Mouse (Mus musculus) layer of hippocampus, postnatal 36 days (tissue): ENCODE data around the gene Jak3. TPM values are rescaled to one million over a fixed set of nuclear protein-coding genes. Genes with fewer than 3 reads are reported as not detected.
A peak's percentile ranks its signal among the peaks of the same experiment; 100 is the strongest.
"Not testable (repeated sequence)": the region's sequence is repeated elsewhere in the genome, so short reads cannot be mapped to it uniquely, and the experiment has no call there.

Source experiments
- DNase-seq, 2 experiments: peaks; one replicate each; pipeline ENCODE4 v3.0.0; 2022
- total RNA-seq, 2 experiments: library from RNA; stranded (reverse); gene quantifications; 2 replicates each; pipeline ENCODE4 v1.2.3; 2021

The Jak3 gene
- total RNA-seq, 2 experiments from 2014 or later: 5.2 TPM

DNA sequence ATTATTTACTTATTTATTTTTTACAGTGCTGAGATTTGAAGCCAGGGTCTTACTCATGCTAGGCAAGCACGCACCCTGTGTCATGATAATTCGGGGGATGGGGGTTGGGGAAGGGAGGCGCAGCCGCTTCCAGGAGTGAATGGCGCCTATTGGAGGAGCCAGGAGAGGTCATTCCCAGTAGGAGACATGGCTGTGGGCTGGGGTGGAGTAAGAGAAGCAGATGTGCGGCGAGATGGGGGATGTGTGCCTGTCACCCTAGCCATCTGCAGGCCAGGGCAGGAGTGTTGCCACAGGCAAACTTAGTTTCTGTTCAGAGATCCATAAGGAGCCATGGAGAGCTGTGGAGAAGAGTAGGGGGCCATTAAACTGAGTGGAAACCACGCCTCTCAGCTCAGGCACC, 11.5 kb downstream of the Jak3 start:
- DNase-seq: no peak

DNA sequence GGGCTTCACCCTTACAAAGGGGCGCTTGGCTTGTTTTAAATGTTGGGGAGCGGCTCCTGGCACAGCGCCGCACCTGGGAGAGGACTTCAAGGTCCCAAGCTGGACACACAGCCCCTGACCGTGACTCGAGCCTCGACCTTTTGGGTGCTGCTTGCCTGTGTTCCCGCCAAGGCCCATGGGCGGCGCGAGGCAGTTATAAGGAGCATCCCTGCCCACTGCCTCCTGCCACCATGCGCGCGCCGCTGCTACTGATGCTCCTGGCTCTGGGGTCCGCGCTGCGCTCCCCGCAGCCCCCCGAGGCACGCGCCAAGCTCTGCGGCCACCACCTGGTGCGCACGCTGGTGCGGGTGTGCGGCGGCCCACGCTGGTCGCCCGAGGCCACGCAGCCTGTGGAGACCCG, 12.9 kb downstream of the Jak3 start, which contains the start of gene Insl3:
TSS of gene Insl3 (plus strand) at position 187 of the 400 bp plus-strand sequence.
- no peak for DNase-seq

DNA sequence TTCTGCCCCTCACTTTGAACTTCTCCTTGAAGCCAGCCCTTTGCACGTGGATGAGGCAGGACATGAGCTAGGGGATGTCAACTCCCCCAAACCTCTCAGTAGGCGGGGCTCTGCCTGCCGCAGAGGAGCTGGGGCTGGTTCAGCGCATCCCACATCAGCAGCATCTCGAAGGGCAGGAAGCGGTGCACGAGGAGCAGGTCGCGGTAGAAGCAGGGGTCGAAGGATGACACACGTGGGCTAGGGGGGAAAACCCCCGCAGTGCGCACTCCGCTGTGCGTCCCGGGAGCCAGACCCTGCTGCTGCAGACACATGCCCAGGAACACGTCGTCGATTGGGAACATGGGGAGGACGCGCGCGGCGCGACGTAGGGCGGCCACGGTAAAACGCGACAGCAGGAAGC, 16.4 kb downstream of the Jak3 start:
- DNase-seq: no peak

- DNase-seq: no peak
Observed at GRCm38 (mm10) chr8:71693166-71694041, 17.3 kb downstream of the Jak3 start.

DNA sequence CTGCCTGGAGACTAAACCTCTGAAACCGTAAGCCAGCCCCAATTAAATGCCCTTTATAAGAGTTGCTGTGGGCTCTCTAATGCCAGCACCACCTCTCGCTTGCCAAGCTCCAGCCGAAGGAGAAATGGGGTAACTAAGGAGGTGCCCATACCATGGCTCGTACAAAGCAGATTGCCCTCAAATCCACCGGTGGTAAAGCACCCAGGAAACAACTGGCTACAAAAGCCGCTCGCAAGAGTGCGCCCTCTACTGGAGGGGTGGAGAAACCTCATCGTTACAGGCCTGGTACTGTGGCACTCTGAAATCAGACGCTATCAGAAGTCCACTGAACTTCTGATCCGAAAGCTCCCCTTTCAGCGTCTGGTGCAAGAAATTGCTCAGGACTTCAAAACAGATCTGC, 19.4 kb downstream of the Jak3 start:
- not testable (repeated sequence) for DNase-seq

GRCm38 (mm10) chr8:71700493-71701269, 24.6 kb downstream of the Jak3 start:
- no peak for DNase-seq

DNA sequence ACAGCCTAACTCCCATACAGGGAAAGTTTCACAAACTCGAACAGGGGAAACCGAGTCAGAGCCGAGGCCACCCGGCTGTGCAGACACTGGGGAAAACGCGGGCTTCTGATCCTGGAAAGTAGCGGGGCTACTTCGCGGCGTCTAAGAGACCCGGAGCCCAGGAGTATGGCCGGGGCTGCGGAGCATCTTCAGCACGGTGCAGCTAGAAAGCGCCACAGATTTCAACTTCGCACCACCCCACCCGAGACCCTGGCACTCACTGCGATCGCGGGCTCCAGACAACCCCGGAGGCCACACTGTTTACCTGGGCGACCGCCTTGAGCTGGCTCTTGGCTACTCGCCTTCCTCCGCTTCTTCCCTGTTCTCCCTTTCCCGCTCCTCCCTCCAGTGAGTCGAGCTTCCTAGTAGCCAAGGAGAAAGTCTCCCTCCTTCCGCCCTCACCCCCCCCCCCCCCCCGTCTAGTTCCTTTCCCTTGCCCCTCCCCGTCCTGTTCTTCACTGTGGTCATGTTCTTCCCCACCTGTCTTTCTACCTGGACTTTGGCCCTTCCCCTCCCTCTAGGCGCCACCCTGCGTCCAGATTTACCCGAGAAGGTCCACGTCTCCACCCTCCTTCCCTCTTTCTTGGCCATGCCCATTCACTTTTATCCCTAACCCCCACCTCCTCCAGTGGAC, 25.5 kb downstream of the Jak3 start, which contains the start of gene B3gnt3:
TSS of gene B3gnt3 (minus strand) at position 376 of the 673 bp plus-strand sequence.
- no peak for DNase-seq

DNA sequence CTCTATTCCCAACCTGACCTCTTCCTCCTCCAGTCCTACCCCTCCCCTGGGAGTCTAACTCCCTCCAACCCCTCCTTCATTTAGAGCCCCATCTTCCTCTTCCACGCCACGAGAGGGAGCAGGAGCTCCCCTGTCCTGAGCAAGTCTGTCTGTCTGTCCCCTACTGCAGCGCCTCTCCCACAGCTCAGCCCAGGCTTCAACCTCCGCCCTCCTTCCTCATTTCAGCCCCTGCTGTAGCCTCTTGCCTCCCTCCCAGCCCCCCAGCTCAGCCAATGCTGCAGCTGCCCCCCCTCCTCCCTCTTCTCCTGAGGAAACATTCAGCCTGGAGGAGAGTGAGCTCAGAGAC, 26.0 kb downstream of the Jak3 start:
- no peak for DNase-seq

DNA sequence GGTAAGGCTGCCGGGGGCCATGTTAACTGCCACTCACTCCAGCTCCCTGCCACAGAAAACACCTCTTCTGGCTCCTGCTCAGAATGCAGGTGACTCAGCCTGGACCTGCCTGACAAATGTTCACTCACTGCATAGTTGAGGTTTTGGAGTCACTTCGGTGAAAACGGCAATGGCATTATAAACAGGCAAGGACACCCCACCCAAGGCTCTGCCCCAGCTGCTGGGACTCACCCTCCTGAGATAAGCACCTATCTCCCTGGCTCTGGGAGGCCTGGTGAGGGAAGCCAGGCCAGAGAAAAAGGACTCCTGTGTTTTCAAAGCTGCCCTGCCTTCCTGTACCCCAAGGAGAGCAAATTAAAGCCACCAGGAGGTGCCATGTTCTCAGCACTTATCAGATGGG, 26.8 kb downstream of the Jak3 start:
- no peak for DNase-seq

- not testable (repeated sequence) for DNase-seq
Observed at GRCm38 (mm10) chr8:71703400-71703799, 27.3 kb downstream of the Jak3 start.

- DNase-seq: no peak
Observed at GRCm38 (mm10) chr8:71707874-71708273, 31.8 kb downstream of the Jak3 start.

DNA sequence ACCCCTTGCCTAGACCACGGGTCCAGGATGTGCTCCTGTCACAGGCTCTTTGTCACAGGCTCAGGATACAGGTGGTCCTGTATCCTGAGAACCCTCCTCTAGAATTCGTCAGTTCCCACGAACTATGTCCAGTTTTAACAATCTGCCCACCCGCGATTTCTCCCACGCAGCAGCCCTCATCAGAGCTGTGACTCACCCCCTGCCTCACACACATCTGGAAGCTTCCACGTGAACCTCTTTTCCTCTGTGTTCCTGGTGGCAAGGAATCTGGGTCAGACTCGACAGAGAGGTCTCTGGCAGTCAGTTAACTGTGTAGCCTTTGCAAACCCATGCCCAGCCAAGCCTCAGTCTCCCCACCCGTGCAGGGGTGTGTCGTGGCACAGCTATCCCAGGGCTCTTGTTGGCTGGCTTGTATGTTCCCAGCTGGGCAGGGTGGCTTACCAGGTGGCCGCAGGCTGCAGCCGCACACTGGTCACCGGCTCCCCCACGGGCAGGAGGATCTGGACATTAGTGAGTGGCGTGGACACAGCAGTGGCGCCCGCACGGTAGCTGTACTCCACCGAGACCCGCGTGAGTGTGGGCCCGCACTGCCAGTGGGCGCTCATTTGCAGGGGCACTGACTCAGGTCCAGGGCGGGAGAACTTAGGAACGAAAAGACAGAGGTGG, 33.2 kb downstream of the Jak3 start:
- DNase-seq: no peak

- peak; percentile 79 to 80 for DNase-seq
Observed at GRCm38 (mm10) chr8:71709800-71710446, 33.8 kb downstream of the Jak3 start.

DNA sequence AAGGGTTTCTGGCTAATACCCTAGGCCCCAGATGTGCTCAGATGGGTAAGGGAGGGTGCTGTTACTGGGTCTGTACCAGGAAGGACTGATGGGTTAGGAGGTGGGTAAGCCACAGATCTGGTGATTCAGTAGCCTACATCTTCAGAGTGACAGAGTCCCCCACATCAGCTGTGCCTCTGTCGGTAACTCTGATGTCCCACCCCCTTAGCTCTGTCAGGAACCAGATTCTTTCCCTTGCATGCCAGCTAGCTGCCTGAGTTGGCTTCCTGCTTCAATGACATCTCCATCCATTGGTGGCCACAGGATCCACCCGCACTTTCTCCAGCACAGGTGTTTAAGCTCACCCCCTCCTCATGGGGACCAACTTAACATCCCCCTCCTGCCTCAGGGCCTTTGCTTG, 35.5 kb downstream of the Jak3 start:
- no peak for DNase-seq

DNA sequence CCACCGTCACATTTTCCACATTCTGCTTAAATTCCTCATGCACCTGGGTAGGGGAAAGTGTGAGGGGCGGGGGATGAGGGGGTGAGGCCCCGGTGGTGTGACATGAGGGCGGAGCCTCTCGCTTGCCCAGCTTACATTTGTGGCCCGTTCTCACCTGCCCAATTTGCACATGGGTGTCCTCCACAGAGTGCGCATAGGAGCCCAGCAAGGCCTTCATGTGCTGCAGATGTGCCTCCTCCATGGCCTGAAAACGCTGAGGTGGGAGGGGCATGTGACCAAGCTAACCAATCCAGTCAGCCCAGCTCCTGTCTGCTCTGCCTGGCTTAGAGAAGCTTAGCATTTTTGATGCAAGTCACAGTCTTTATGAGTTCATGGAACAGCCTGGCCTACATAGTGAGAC, 39.4 kb downstream of the Jak3 start:
- no peak for DNase-seq

GRCm38 (mm10) chr8:71716561-71717053, 40.5 kb downstream of the Jak3 start:
- DNase-seq: no peak

GRCm38 (mm10) chr8:71717096-71717495, 41.0 kb downstream of the Jak3 start:
- no peak for DNase-seq

- no peak for DNase-seq
Observed at GRCm38 (mm10) chr8:71718252-71718651, 42.2 kb downstream of the Jak3 start.

DNA sequence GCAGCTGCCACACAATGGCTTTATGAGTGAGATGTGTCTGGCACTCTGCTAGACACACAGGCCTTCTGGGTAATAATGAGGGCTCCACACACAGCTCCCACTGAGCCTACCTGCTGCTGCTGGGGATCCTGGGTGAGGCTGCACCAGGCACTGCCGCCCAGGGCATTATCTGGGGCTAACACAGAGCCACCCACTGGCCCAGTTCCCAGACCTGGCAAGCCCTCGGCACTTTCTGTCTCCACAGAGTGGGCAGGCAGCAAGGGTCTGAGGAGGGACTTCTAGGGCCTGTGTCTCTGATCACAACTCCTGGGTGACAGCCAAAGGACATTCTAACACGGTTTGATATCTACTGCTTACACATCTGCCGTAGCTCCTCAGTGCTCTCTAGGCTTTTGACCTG, 43.1 kb downstream of the Jak3 start:
- DNase-seq: peak in 1 of 2 experiments; percentile 67

DNA sequence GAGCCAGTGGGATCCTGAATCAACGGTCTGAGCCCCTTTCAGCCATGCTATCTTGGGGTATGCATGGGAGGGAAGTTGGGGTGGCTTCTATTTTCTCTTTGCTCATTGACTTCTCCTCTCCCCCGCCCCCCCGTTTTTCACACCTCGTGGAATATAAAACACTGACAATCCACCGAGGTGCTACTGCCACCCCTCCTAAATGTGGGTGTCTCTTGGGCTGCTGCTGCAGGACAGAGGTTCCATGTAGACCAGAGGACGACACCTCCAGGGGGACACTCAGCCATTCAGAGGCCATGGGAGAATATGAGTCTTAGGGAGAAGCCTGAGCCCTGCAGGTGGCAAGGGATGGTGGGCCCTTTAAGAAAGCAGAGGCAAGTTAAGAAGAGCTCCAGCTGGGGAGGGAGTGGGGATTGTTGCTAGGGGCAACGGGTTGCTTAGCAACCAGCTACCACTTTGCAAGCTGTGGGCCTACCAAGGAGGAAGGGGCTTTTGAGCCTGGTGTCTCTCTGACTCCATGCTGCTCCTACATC, 43.9 kb downstream of the Jak3 start:
- peak; percentile 70 to 76 for DNase-seq

DNA sequence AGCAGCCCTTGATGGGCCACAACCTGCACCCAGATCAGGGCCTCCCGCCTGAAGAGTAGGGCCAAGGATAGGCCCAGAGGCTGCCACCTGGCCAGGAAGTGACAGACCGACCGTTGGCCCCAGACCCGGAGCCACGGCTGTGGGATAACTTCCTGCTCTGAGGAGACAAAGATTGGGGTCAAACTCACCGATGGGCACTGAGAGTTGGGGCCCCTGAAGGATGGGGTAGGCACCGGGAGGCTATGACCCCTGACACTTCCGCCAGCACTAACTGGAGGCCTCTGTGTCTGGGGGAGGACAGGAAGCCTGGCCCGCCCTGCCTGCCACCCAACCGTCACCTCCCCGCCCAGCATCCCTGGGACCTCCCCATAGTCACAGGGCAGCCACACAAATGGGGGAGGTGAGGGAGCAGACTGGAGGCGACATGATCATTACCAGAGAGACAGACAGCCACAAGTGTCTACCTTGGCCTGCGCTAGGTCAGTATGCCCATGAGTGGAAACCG, 47.0 kb downstream of the Jak3 start:
- DNase-seq: no peak
